Mouse (Mus musculus) cerebellum, postnatal 10 days (tissue): Measurements from ENCODE around the gene Hcfc1.

Experiments
- DNase-seq, 2 experiments: peaks; one replicate each; pipeline ENCODE4 v3.0.0; 2021; ENCODE audit warnings: mixed read lengths in 2 of 2

Gene Hcfc1

DNA sequence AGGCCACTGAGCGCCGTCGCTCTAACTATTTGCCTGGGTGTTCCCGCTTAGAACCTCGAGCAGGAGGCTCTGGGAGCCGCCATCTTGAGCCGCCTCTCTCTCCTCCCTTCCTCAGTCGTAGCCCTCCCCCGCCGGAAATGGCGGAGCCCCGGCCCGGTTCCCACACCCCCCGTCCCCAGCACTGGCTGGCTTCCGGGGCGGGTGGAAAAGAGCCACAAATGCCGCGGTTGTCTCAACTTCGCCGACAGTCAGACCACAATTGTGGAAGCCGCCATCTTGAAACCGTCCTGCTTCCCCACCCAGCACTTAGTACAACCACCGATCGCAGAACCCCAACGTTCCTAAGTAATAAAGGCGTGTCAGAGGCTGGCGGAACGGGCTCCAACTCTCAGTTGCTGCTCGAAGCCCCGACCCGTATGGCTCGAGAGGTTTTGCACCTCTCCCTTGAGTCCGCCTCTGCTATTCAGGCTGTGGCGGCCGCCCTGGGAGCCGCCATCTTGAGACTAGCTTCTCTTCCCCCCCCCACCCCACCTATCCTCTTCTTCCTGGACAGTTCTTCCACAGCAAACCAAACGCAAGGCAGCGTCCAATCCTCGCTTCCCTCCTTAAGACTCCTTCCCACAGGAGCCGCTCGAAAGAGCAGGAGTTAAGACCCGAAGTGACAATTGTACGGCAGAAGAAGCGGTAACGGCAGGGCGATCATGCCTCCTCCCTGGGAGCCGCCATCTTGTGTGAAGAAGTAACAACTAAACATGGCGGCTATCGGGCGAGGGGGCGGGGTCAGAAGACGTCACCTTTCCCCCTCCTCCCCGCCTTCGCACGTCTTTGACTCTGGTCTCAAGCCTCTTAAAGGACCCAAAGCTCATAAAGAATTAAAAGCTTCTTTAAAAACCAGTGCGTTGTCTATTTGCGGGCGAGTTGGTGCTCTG is at the start of gene Hcfc1:
Gene Hcfc1 (minus strand): TSS at position 110 of the 929 bp plus-strand sequence.
- peak; percentile 92 to 94 for DNase-seq

DNA sequence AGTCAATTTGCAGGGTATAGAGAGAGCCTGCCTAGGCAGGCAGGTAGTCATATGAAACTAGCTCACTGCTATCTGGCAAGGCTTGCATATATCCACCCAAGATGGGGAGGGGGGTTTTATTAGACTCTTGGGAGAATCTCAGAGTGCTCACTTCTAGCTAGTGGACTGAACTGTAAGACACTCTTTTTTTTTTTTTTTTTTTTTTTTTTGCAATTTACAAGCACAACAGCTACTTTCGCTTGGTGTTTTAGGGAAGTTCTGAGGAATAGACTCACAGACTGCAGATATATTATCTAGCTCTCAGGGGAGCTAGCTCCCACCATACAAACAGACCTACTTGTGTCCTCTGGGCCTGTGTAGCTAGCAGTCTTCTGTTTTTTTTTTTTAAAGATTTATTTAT is 48.4 kb upstream of the Hcfc1 start:
- no peak for DNase-seq

DNA sequence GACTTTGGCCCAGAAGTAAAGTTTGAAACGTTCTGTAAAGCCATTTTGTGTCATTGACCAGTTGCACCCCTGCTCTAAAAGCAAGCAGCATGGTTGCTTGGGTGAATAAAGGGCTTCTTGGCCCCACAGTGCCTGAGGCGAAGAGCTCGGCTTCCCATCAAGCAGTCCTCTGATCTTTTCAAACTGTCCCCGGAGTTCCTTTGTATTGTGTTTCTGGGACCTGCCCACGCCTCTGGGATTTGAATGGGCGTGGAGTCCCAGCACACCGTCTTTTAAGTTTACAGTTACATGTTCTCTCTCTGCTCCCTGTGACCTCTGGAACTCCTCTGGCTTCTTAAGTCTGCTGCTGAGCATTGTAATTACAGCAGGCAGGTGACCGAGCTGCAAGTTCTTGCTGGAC is 41.9 kb upstream of the Hcfc1 start:
- DNase-seq, result no peak

DNA sequence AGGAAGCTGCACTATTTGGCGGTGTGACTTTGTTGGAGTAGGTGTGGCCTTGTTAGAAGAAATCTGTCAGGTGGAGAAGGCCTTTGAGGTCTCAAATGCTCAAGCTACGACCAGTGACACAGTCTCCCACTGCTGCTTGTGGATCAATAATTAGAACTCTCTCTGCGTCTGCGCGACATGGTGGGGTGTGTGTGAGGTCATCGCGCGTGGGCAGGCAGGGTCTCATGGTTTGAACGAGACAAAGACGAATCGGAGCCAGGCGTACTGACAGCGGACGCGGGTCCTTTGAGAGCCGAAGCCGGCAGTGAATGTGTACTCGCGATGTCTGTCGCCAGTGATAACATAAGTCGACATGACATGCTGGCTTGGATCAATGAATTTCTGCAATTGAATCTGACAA is 40.2 kb upstream of the Hcfc1 start:
- DNase-seq, result no peak

DNA sequence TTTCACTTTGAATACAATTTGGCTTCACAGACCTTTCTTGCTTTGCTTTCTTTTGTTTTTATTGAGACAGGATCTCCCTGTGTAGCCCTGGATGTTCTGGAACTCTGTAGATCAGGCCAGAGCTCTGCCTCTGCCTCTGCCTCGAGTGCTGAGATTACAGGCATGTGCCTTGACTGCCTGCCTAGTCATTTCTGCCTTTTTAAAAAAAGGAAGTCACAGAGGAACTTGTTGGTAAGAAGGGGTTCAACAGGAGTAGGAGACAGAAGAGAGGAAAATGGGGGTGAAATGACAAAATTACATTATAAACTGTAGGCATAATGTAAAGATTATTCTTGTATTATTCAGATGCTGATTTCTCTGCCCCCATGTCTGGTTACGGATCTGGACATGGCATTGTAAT is 37.5 kb upstream of the Hcfc1 start:
- DNase-seq, result no peak

DNA sequence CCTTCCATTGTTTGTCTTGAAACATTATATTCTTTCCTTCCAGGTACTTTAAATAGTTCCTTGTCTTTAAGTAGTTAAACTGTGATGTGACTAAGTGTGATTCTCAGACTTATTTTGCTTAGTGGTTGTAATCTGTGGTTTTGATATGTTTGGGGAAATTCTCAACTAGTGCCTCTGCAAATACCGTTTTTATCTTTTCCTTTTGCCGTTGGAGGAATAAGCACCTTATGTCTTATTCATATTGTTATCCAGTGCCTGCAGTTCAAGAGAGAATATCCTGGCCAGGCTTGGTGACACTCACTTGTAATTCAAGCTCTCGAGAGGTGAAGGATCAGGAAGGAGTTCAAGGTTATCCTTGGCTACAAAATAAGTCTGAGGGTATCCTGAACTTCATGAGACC is 34.9 kb upstream of the Hcfc1 start:
- no peak for DNase-seq

DNA sequence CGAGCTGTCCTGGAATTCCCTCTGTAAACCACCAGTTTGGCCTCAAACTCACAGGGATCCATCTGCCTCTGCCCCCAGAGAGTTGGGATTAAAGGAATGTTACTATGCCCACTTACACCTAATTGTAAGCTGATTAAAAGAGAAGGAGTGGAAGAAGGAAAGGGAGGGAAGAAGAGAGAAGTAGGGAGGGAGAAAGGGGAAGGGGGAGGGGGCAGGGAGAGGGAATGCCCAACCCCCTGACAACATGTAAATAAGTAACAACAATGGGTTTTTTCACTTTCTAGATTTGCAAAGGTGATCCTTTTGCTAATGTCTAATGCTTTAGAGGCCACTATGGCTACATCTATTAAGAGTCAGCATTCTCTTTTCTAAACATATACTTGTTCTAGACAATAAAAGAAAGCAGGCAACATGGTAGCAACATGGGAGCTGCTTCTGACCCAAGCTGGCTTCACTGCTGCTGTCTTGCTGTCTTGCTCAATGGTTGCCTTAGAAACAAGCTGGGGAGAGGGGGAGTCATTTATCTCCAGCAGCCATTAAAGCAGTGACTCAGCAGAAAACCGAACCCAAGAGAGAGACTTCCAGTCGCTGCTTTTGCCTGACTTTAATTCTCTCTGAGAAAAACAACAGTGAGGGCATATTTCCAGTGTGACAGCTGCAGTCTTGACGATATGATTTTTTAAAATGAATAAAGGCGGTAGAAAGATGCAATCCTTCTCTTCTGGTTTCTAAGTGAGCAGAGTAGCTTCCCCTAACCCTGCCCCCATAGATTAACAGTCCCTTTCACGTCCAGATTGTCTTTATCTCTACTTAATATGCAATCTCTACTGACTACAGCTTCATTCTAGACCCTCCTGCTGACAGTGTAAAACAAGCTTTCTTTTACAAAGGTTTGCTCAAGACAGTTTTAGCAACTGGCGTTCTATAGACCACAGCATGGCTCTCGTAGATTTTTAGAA is 33.0 kb upstream of the Hcfc1 start:
- DNase-seq, result peak; percentile 33 to 42

DNA sequence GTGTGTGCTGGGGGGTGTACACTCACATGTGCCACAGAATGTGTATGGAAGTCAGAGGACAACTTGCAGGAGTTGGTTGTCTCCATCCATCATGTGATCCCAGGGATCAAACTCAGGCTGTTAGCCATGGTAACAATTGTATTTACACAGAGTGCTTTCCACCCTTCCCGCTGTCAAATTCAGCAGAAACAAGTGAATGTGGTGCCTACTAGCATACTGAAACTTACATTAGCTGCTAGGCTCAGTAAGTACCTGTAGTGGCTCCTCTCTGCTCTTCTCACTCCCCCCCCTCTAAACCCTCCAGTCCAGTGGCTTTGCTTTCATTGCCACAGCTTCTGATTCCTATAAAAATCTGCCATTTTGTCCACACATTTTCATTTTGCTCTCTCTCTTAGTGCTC is 11.6 kb upstream of the Hcfc1 start:
- DNase-seq, result no peak

DNA sequence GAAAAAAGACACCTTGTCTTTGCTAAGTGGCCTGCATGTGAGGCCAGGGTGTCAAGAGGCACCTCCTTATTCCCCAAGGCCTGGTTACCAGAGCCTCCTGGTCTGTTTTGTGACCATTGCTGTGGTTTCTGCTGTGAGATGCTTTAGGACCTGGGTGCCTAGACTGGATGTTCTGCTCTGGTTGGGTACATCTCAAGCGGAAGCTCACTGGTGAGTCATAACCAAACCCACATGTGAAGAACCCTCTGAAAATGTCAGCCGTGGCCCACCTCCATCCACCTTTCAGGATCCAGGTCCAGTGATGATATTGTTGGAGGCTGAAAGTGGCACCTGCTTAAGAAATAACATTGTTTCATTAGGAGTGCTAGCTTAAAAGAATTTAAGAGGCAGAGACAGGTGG is 10.1 kb upstream of the Hcfc1 start:
- DNase-seq, result no peak

DNA sequence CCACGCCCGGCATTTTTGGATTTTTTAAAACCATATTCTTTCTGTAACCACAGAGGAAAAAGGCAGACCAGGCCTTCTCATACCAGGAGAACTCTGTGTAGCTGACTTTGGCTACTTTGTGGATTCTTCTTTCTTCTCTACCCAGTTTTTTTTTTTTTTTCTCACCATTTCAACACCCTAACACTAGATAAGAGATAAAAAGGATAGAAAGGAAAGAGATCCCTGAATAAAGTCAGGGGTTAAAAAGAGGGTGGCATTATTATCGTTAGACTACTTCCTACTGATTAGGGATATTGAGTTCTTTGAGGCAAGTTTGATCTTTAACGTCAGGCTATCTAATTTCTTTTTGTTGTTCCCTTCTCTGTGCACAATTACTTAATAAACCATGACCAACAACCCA is 6.6 kb upstream of the Hcfc1 start:
- no peak for DNase-seq

DNA sequence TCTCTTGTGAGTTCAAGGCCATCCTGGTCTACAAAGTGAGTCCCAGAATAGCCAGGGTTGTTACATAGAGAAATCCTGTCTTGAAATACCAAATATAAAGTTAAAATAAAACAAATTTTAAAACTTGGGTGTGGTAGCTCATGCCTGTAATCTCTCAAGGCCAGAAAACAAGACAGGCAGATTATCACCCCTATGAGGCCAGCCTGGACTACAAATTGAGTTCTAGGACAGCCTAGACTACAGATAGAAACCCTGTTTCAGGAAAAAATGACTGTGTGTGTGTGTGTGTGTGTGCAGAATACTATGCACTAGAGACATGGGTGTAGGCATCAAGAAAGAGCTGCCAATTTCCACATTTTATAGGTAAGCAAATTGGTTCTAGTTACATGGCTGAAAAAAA is 4.6 kb upstream of the Hcfc1 start:
- no peak for DNase-seq

DNA sequence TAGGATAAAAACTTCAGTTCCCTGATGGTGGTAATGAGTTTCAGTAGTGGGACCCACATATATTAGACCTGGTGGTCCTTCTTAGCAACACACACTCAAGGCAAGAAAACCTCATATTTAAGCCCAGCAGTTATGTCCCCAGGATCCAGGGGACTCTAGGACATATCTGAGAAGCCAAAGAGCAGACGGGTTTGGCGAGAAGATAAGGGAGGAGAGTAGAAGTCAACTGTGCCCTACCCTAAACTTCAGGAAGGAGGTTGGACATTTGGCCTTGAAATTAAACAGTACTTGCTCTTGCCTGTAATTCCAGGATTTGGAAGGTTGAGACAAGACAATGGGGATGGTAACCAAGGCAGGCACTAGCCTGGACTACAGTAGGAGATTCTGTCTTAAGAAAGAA is 3.6 kb upstream of the Hcfc1 start:
- no peak for DNase-seq

DNA sequence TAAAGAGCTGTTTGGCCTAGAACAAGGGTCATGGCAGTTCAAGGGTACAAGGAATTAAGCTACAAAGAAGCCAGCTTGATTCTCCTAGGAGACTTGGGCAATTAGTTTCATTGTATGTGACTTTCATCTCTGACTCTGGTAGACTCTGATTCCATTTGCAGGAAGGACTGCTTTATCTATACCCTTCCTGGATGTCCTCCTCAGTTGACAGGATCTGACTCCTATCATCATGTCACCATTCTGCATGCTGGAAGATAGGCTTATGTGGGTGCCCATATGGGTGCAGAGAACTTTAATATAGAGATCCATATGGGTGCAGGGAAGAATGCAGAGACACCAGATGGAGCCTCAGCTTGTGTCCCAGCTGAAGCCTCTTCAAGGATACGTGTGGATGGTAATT is 3.0 kb upstream of the Hcfc1 start:
- DNase-seq, result no peak

DNA sequence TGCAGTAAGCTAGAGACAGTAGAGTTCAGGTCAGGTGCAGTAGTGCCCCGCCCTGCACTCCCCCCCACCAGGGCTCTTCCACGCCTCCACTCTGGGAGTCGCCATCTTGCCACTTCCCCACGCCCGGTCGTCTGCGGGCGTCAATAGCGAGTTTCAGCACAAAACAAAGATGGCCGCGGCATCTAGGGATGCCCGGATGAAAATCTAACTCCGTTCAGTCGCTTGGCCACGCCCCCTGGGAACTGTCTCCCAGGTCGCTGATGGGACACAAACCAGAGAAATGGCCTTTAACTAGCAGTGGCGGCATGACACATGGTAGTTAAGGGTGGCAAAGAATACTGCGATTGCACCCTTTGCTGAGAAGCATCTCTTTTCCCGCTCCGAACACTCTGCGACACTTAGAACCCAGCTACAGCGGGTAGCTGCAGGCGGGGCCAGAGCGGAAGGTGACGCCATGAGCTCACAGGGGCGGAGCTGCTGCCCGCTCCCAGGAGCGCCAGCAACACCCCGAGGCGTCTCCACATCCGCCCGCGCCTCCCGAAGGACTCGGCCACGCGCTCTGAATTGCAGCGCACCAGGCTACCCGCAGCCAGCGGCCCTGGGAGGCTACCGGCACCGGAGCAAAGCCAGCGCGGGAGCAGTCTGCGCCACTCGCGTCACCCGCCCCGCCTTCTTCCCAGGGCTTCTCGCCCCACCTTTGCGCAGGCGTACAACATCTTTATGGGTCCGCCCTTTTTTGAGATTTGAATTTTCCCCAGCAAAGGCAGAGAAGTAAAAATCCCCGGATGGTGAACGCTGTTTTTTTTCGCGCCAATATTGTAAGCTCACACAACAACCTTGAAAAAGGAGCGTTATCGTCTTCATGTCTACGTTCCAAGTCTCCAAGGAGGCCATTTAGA is 1.3 kb upstream of the Hcfc1 start:
- DNase-seq, result peak; percentile 93 to 94

DNA sequence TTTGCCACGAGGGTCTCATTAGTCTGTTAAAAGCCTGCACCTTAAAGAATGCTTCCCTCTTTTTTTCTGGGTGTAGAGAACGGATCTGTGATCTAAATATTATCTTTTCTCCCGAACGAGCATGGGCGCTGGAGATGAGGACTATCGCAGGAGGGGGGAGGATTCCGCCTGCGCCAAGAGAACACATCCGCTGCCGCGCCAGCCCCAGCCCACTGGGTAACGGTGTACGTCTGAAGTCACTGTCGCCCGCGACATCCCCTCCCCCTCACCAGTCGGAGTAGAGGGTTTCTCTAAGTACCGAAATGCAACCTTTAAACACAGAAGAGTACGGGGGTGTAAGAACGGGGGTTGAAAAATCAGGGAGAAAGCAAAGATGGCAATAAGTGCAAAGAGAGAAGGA is 850 bp downstream of the Hcfc1 start:
- peak; percentile 52 to 70 for DNase-seq

DNA sequence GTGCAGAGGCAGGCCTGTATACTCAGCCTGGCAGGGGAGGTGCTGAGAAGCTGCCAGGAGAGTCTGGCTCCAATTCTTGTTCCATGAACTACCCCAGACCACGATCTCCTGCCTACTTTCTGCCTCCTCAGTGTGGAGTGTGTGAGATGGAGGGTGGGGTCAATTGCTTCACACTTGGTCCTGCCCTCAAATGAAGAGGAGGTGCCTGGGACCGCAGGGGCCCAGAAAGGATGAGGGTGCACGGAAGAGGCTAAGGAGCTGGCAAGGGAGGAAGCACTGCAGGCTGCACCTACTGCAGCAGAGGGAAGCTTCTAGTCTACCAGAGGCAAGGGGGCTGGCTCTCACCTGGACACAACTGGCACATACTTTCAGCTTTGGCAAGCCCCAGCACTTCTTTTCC is 1.8 kb downstream of the Hcfc1 start:
- DNase-seq, result no peak

DNA sequence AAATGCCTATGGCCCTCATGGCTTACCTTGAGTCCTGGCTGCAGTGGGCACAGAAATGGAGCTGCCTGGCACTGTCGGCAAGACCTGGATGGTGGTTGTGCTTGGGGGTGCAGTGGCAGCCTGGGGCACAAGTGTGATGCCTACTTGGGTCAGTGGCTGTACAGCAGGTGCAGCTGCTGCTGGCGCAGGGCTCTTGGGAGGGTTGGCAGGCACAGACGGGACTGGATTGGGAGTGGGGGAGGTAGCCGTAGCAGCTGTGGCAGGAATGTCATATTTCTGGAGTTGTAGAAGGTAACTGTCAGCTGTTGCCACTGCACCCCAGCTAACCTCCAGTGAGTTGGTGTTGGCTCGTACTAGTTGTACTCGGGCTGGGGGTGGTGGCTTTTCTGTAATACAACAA is 11.2 kb downstream of the Hcfc1 start:
- no peak for DNase-seq

DNA sequence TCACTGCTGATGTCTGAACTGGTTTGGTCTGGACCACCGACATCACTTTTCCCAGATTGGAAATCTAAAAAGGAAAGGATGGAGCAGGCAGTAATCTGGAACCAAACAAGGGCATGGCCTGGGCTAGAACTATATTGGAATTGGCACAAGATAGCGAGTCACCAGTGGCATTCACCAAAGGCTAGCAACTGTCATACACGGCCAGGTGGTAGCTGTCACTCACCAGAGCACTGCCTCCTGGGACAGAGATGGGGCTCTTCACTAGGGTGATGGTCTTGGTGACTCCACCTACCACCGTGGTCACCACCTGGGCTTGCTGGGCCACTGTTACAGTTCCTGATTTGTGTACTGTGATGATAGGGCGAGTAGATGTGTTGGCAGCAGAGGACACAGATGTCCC is 13.6 kb downstream of the Hcfc1 start:
- no peak for DNase-seq

DNA sequence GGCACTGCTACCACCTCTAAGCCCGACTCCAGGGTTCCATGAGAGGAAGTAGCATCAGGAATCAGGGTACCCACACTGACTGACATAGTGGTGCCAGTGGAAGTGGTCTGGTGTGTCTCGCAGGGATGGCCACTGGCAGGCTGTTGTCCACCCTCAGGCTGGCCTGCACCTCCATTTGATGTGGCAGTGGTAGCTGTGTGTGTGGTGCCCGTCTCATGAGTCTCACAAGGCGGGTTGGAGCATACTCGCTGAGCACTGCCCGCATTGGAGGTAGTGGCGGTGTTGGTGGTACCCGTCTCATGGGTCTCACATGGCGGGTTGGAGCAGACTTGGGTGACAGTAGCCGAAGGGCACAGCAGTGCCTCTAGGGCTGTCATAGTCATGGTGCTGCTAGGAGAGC is 16.8 kb downstream of the Hcfc1 start:
- DNase-seq, result no peak

DNA sequence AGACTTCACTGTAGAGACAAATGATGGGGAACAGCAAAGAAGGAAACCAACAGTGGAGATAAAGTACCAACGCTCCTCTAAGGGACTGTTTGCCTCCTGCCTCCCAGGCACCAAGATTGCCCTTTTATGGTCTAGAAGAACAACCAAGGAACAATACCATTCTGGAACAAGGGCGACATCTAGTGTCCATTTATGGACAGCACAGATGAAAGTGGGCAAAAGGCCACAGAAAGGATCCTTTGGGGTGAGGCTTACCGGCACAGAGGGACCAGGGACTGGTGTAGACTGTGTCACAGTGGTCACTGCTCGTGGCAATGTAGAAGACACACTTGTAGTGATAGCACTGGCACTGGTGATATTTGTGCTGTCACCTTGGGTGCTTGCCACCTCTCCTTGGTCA is 17.5 kb downstream of the Hcfc1 start:
- DNase-seq, result peak; percentile 75 to 78

DNA sequence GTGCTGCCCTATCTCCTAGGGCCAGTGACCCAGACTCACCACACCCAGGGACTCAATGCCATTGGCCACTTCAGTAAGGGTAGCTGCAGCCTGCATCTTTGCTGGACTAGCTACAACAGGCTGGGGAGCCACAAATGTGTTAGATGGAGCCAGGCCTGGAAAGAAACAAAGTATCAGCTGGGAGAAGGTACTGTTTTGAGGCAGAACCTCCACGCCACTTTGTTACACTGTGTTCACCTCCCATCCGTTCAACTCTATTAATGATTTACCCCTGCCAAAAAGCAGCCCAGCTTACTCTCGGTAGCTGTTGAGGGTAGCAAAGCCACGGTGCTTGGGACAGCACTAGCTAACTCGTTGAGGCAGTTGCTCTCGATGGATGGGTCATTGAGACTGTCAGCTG is 19.3 kb downstream of the Hcfc1 start:
- DNase-seq, result no peak

DNA sequence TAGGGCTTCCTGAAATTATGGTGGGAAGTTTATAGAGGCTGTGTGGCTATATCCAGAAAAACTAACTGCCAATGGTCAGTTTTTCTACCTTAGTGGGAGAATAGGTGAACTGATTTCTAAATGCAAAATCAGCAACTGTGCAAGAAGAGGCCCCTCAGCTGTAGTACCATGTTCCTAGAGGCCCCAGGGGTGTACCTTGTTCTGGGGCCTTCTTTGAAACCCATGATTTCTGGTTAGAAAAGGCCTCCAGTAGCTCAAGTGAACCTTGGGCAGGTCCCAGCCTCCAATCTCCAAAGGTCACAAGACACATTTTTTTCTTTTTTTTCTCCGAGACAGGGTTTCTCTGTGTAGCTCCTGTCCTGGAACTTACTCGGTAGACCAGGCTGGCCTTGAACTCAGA is 23.9 kb downstream of the Hcfc1 start:
- no peak for DNase-seq

DNA sequence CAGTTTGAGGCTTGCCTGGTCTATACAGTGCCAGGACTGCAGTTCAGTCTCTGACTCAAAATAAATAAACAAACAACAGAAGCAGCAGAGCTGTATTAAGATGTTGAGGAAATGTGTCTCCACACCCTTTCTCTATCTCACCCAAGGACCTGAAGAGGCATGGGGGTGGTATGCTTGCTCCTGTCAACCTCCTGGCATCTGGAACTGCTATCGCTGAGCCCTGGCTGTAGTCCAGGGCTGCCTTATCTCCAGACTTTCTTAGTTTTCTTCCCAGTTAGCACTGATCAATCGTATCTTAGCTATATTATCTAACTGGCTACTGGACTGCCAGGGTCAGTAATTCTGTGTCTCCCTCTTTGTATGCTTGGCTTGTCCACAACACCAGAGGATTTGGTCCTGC is 24.3 kb downstream of the Hcfc1 start:
- DNase-seq, result no peak
